Mouse (Mus musculus): ENCODE measurements at regions not wholly inside any gene's neighbourhood (a gene's known extent, or its start where the extent isn't known, plus 50 kb on each side); places are given as distances from the start of the nearest gene placed in this dataset.
"Not testable (repeated sequence)": the region's sequence is repeated elsewhere in the genome, so short reads cannot be mapped to it uniquely, and the experiment has no call there.

DNA sequence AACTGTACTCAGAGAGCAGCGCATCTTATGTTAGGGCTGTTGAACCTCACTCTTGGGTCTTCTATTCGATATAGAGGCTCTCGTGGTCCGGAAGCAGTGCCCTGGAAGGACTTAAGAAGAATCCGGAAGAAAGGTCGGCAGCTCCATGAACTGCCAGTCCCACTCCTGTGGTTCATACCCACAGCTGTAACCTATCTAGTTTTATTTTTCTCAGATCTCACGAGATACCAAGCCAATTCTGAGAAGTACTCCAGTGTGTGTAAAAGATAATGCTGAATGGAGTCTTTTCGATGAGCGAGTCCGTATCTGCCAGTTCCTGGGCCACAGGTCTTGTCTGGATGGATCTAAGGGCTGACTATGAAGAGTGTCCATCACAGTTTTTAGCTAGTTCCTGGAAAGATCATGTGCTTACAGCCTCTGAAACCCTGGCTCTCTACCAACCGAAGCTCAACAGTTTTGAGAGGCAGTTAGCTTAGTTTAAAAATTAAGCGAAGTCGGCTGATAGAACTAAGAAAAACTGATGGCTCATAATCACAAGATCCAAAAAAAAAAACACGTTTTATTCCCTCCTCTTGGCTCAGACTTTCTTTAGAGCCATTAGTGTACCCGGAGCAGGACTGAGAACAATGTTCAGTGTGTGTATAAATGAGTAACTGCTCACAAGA is 86.5 kb upstream of the Abca1 start:
- H3K4me3 ChIP-seq (replicated peaks in 1 of 3; ENCODE audit: low read depth in 2 of 3, low read length in 2 of 3, poor library complexity in 1 of 3), result no peak overlapping the region
- H3K36me3 ChIP-seq (replicated peaks in 1 of 2; ENCODE audit: control insufficient read depth in 1 of 2, insufficient read depth in 1 of 2, low read length in 1 of 2), result no peaks in the 10 kb centered on the region
- no peaks in the 10 kb centered on the region for H3K79me2 ChIP-seq (replicated peaks; ENCODE audit: control insufficient read depth, extremely low read depth, insufficient read depth, poor library complexity, severe bottlenecking)
- no peak overlapping the region for H3K4me2 ChIP-seq (ENCODE audit: insufficient read depth, low read depth, poor library complexity, severe bottlenecking)
- H3K27me3 ChIP-seq (replicated peaks), result no peaks in the 10 kb centered on the region
- no peak for DNase-seq (ENCODE audit: extremely low read depth)
- H3K9me3 ChIP-seq (replicated peaks; ENCODE audit: low read length), result no peaks in the 10 kb centered on the region
- H3K4me1 ChIP-seq (ENCODE audit: control insufficient read depth in 1 of 2, insufficient read depth in 2 of 2), result peaks cover 0 to 6% of the 10 kb centered on the region in 2 experiments; a peak in 1 of 4 replicates
- in situ Hi-C loops (cut with MboI; ENCODE audit: low pct_ligation_motif_present, low pct_unique_long_range_greater_than_20kb, low sequenced_read_pairs), result no loop called here
- no peak overlapping the region for H3K27ac ChIP-seq (ENCODE audit: insufficient read depth, low read depth)
- H3K9ac ChIP-seq (ENCODE audit: insufficient read depth, low read depth), result no peak overlapping the region
- TF ChIP-seq MEF2A (IDR thresholded peaks at IDR 0.05; ENCODE audit: borderline replicate concordance, low read depth, low read length) (no peak), CHD2 (IDR thresholded peaks at IDR 0.05; ENCODE audit: low read length) (no peak), HCFC1 (IDR thresholded peaks at IDR 0.05; ENCODE audit: low read depth, low read length) (no peak)
- dilution Hi-C loops (cut with MboI; ENCODE audit: extremely low pct_ligation_motif_present, extremely low pct_unique_long_range_greater_than_20kb, low sequenced_read_pairs), result no loop called here

- H3K79me2 ChIP-seq (replicated peaks; ENCODE audit: control insufficient read depth, extremely low read depth, insufficient read depth, poor library complexity, severe bottlenecking), result no peaks in the 10 kb centered on the region
- no peak overlapping the region for H3K9ac ChIP-seq (ENCODE audit: insufficient read depth, low read depth)
- H3K27me3 ChIP-seq (replicated peaks), result no peaks in the 10 kb centered on the region
- TF ChIP-seq CHD2 (IDR thresholded peaks at IDR 0.05; ENCODE audit: low read length), result no peak
- TF ChIP-seq IRF4 (IDR thresholded peaks at IDR 0.05; ENCODE audit: low read depth, low read length), result no peak
- no peak for TF ChIP-seq TBP (conservative IDR thresholded peaks at IDR 0.05; ENCODE audit: low read depth, low read length)
- TF ChIP-seq MEF2A (IDR thresholded peaks at IDR 0.05; ENCODE audit: borderline replicate concordance, low read depth, low read length), result no peak
- TF ChIP-seq ZNF384 (IDR thresholded peaks at IDR 0.05; ENCODE audit: low read depth, low read length), result no peak
- TF ChIP-seq E2F4 (IDR thresholded peaks at IDR 0.05; ENCODE audit: insufficient replicate concordance, low read depth, low read length), result no peak
- no peak for TF ChIP-seq RAD21 (IDR thresholded peaks at IDR 0.05; ENCODE audit: low read depth, low read length)
- no peak for TF ChIP-seq KAT2A (IDR thresholded peaks at IDR 0.05; ENCODE audit: insufficient replicate concordance, low read length)
- TF ChIP-seq MAZ (IDR thresholded peaks at IDR 0.05; ENCODE audit: low read depth, low read length), result no peak
- TF ChIP-seq UBTF (IDR thresholded peaks at IDR 0.05; ENCODE audit: low read depth, low read length), result no peak
- no peak overlapping the region for H3K27ac ChIP-seq (ENCODE audit: insufficient read depth, low read depth)
- dilution Hi-C loops (cut with MboI; ENCODE audit: extremely low pct_ligation_motif_present, extremely low pct_unique_long_range_greater_than_20kb, low sequenced_read_pairs), result no loop called here
- H3K36me3 ChIP-seq (replicated peaks in 1 of 2; ENCODE audit: control insufficient read depth in 1 of 2, insufficient read depth in 1 of 2, low read length in 1 of 2), result no peaks in the 10 kb centered on the region
- H3K4me1 ChIP-seq (ENCODE audit: control insufficient read depth in 1 of 2, insufficient read depth in 2 of 2), result peaks cover 0 to 6% of the 10 kb centered on the region in 2 experiments; a peak in 1 of 4 replicates
- no peak overlapping the region for H3K4me3 ChIP-seq (replicated peaks in 1 of 3; ENCODE audit: low read depth in 2 of 3, low read length in 2 of 3, poor library complexity in 1 of 3)
- H3K9me3 ChIP-seq (replicated peaks; ENCODE audit: low read length), result no peaks in the 10 kb centered on the region
- in situ Hi-C loops (cut with MboI; ENCODE audit: low pct_ligation_motif_present, low pct_unique_long_range_greater_than_20kb, low sequenced_read_pairs), result no loop called here
- DNase-seq (ENCODE audit: extremely low read depth), result no peak
- H3K4me2 ChIP-seq (ENCODE audit: insufficient read depth, low read depth, poor library complexity, severe bottlenecking), result no peak overlapping the region
Observed at GRCm38 (mm10) chr4:53245553-53245952, 85.9 kb upstream of the Abca1 start.

- DNase-seq (ENCODE audit: extremely low read depth); H3K36me3 ChIP-seq (replicated peaks in 1 of 2; ENCODE audit: control insufficient read depth in 1 of 2, insufficient read depth in 1 of 2, low read length in 1 of 2); in situ Hi-C loops (cut with MboI; ENCODE audit: low pct_ligation_motif_present, low pct_unique_long_range_greater_than_20kb, low sequenced_read_pairs); dilution Hi-C loops (cut with MboI; ENCODE audit: extremely low pct_ligation_motif_present, extremely low pct_unique_long_range_greater_than_20kb, low sequenced_read_pairs); H3K9ac ChIP-seq (ENCODE audit: insufficient read depth, low read depth); H3K27me3 ChIP-seq (replicated peaks); H3K9me3 ChIP-seq (replicated peaks; ENCODE audit: low read length); H3K79me2 ChIP-seq (replicated peaks; ENCODE audit: control insufficient read depth, extremely low read depth, insufficient read depth, poor library complexity, severe bottlenecking); H3K4me2 ChIP-seq (ENCODE audit: insufficient read depth, low read depth, poor library complexity, severe bottlenecking); H3K4me3 ChIP-seq (replicated peaks in 1 of 3; ENCODE audit: low read depth in 2 of 3, low read length in 2 of 3, poor library complexity in 1 of 3); H3K27ac ChIP-seq (ENCODE audit: insufficient read depth, low read depth): not testable (repeated sequence)
- peaks cover 5 to 26% of the 10 kb centered on the region in 2 experiments for H3K4me1 ChIP-seq (ENCODE audit: control insufficient read depth in 1 of 2, insufficient read depth in 2 of 2)
Observed at GRCm38 (mm10) chr4:53243473-53243872, 83.8 kb upstream of the Abca1 start.
